Mouse (Mus musculus) megakaryocyte, adult 5-6 weeks (primary cell): ENCODE measurements around the gene Comt. TPM values are rescaled to one million over a fixed set of nuclear protein-coding genes. Genes with fewer than 3 reads are reported as not detected.

Experiments used
- ATAC-seq: 2 replicates; pipeline ENCODE4 v1.8.0; 2016; ENCODE audit warnings: mild to moderate bottlenecking, inconsistent platforms; ENCODE audit not compliant: poor library complexity, severe bottlenecking
- total RNA-seq, 2 experiments: library from RNA; stranded (forward) in 1 of 2; stranded (reverse) in 1 of 2; fragments of 153-499, 151-499 nt in 1 of 2; fragments of 221-1000, 200-1000 nt in 1 of 2; gene quantifications; 2 replicates each; pipeline versions ENCODE4 v1.2.3 to v1.2.4; 2015 to 2017

Gene Comt
- total RNA-seq, 2 experiments from 2014 or later = 40.8 to 43.8 TPM

DNA sequence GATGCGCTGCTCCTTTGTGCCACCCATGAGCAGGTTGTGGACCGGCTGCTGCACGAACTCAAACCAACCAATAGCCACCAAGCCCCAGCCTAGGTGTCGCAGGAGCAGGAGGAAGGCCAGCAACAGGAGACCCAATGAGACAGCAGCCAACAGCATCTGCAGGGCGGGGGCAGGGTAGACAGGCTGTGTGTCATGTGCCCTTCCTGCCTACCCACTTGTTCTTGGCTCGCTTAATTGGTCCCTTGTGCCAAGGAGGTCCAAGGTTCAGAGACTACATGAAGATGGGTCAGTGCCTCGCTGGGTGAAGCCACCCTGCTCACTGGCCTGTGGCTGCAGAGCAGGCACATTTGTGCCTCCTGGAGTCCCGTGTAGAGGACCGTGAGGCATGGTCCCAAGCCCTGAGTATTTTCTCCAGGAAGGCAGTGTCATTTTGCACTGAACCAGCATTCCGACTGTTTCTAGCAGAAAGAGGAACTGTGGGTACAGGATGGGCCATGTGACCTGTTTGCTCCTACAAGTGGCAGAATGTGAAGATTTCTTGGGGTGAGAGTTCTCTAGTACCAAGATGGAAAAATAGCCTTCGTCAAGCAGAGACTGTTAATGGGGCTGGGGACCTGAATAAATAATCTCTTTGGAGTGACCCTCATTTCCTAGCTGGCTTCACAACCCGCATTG, 14.7 kb downstream of the Comt start:
- peak; percentile 53 for ATAC-seq

- ATAC-seq = no peak
Measured at GRCm38 (mm10) chr16:18411026-18411649, 15.5 kb downstream of the Comt start.

- ATAC-seq = no peak
Measured at GRCm38 (mm10) chr16:18410418-18410817, 16.2 kb downstream of the Comt start.

DNA sequence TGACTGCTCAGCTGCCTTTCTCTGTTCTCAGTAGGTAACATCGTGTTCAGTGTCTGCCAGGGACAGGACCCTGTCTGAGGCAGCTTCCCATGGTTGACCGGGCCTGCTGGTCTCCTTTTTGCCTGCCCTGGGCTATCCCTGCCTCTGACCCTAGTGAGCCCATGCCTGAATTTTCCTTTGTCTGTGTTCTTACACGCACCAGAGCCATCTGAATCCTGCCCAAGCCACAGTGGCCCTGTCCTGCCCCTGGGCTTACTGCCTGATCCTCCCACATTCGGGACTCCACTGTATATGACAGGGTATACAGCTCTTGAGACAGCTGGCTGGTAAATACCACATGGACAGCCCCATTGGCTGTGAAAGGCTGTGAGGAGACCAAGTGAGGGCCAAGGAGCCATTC, 16.9 kb downstream of the Comt start:
- no peak for ATAC-seq

DNA sequence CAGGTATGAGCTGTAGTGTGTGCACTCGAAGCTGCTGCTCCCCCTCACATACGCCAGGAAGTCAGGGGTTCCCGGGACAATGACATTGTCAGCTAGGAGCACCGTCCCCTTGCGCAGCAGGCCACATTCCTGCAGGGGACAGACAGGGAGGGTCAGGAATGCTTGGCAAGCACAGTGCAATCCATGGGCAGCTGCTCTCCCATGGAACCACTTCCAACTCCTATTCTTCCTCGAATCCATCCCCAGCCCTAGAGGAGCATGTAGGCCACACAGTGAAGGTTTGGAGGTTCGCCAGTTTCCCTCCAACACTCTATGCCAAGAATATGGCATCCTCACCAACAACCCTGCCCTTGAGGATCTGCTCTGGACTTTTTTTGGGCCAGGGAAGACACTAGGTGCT, 18.7 kb downstream of the Comt start:
- ATAC-seq = no peak

DNA sequence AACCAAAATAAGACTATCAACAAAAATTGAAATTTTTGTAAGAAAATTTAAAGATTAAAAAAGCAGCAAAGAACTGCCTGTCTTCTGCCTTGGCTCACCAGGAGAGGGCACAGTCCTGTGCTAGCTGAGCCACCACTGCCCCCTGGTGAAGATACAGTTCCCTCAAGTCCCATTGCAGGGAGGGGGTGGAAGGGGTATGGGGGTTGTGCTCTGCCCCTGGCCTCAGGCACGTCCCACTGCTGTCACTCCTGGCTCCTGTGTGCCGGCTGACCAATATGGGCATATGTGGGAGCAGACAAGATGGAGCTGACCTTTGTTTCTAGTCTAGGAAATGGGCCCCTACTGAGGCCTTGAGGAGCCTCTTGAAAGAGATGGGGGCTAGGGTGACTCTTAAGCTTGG, 20.4 kb downstream of the Comt start:
- ATAC-seq = peak; percentile 79

- ATAC-seq = no peak
Measured at GRCm38 (mm10) chr16:18405876-18406275, 20.8 kb downstream of the Comt start.

DNA sequence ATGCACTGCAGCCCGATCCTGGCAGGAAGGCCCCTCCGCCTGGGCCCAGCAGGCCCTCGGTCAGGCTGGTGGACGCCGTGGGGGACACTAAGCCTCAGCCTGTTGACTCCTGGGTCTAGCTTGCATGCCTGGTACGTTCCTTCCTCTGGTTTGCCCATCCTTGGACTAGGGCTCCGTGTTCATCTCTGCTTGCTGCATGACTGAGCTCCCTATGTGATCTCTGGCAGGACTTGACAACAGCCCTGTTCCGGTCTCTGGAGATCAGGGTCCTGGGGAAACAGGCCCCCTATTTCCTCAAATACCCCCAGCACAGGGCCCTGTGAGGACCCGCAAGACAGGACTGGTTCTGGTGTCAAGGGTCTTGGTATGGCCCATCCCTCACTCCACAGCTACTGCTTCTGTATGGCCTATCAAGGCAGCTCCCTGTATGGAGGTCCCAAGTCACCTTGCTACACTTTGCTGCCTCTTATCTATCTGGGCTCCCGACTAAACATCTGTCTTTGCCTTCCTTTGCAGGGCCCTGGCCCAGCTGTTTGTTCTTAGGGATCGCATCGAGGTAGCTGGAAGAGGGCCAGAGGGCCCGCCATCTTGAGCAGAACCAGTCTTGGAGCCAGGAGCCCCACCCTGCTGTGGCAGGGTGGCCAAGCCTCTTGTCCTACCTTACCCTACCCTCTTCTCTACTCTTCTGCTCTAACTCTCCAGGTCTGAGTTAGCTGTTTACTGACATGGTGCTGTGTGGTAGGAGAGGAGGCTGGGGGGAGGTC, 21.4 kb downstream of the Comt start:
- ATAC-seq = no peak

DNA sequence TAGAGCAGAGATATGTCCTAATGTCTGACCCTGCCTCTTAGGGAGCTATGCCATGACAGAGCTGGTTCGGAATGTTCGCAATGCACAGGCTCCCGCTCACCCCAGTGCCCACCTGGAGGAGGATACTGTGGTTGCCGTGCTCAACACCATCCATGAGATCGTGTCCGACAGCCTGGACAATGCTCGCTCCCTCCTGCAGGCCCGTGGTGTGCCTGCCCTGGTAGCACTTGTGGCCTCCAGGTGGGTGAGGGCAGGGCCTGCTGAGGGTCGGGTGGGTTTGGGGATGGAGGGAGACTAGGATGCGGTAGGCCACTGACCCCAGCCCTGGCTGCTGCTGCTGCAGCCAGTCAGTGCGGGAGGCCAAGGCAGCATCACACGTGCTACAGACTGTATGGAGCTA, 23.4 kb downstream of the Comt start:
- no peak for ATAC-seq

DNA sequence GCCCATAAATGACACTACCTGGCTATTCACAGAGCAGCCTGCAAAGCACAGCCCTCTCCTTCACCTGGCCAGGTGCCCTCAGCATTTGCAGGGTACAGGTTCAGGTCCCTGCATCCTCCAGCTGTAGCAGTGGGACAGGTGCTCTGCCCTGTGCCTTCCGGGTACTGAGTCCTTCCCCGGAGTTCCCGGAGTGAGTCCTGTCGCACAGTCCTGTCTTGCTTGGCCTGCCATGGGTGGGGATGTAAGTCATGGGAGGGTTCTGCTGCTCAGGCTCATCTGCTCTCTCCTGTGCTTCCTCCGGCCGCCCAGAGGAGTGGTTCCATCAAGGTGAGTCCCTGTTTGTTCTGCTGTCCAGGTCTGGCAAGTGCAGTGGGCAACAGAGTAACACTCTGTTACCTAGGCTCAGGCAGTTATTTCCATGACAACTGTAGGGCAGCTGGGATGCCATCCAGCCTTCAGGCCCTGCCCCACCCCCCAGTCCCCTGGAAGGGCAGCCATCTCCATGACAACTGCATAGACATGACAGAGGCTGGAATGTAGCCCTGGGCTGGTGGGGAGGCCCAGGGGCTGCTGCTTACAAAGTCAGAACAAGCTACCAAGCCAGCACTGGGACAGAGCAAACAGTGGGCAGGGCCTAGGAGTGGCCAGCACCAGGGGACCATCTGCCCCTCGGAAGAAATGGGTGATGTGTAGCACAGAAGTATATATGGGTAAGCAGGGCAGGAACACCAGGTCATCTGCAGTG, 26.0 kb downstream of the Comt start:
- ATAC-seq = no peak

GRCm38 (mm10) chr16:18400028-18400427, 26.6 kb downstream of the Comt start:
- ATAC-seq = no peak

GRCm38 (mm10) chr16:18396791-18397621, 29.6 kb downstream of the Comt start:
- no peak for ATAC-seq

GRCm38 (mm10) chr16:18396201-18396600, 30.5 kb downstream of the Comt start:
- ATAC-seq = no peak

- no peak for ATAC-seq
Measured at GRCm38 (mm10) chr16:18395620-18396036, 31.0 kb downstream of the Comt start.

GRCm38 (mm10) chr16:18394777-18395619, 31.7 kb downstream of the Comt start:
- ATAC-seq = no peak

GRCm38 (mm10) chr16:18394056-18394455, 32.6 kb downstream of the Comt start:
- ATAC-seq = no peak

DNA sequence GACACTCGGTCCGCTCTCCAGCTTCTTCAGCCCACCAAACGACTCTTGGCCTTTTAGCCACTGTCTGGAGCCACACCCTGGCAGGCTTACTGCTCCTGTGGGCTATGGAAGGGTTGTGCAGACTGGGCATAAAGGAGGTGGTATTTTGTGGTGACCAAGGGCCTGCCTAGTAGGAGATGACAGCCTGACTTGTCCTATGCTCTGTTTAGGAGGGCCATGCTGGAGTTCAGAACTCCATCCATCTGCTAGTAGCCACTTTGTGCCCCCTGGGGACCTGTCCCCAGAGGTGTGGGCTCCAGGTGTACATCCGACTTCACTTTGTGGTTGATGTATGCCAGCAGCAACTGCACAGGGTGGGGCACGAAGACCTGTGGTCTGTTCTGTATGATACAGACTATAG, 33.1 kb downstream of the Comt start:
- ATAC-seq = no peak

DNA sequence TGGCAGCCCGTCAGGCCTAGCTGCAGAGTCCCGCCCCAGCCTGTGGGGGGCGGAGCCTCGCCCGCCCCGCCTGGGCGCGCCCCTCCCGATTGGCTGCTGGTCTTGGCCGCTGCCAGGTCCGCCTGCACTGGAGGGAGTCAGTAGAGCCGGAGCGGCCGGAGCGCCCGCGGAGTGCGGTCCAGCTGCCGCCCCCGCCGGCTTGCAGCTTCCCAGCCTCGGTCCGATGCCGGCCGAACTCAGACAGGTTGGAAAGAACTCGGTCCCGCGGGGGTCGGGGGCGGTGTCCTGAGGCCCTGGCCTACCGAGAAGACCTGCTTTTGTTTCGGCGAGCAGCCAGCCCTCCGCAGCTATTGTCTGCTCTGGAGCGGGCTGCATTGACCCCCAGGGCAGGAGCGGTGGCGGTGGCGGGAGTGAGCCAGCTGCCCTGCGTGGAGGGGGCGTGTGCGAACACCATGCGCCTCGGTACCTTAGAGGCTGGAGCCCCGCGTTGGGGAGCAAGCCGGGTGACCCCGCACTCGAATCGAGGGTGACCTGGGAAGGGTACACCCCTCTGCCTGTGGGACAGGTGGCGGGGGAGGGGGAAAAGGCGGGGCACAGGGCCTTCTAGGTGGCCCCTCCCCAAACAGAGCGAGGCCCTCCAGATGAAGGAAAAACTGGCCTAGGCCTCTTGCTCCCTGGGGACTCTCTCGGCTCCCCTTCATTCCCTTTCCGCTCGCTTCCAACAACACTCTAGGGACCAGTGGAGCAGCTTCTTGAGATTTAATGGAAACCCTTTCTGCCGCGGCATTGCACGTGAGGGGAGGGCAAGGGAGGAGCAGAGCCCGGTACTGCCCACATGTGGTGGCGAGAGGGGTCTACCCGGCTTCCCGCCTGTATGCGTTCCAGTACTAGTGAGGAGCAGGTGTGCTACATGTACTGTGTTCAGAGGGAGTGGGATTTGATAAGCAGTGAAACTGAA, 33.9 kb downstream of the Comt start:
- peak; percentile 86 for ATAC-seq
